Comparison of ENCODE assay signal across 27 mouse cellular contexts in genomic region chr13:113754731-113755689, GRCm38 (mm10). TPM values are rescaled to one million over a fixed set of nuclear protein-coding genes. Genes with fewer than 3 reads are reported as not detected.
DNase-seq lines count a peak whose midpoint lies in the region; ATAC-seq and TF ChIP-seq lines count a peak whose summit lies in the region.
"Had no signal": no experiment of that assay in that cellular context is flagged by ENCODE, and none has a peak within 500 bp of the region (broad histone marks: within the 10 kb centered on the region; RNA-seq: fewer than 3 reads in every experiment).

No protein-coding gene starts in this region.

- 51% methylated on average over 9 of the region's 9 CpGs for WGBS in stomach, embryonic 15.5 days
- WGBS in stomach, postnatal 0 days: 59% methylated on average over 9 of the region's 9 CpGs
- WGBS in kidney, embryonic 15.5 days: 40% methylated on average over 9 of the region's 9 CpGs

- H3K9me3 ChIP-seq in stomach, embryonic 15.5 days: no peaks in the 10 kb centered on the region
- H3K9me3 ChIP-seq in stomach, postnatal 0 days (ENCODE audit: control insufficient read depth, low read length): no peaks in the 10 kb centered on the region
- no peaks in the 10 kb centered on the region for H3K9me3 ChIP-seq in kidney, embryonic 15.5 days (replicated peaks)
- H3K9me3 ChIP-seq: embryonic facial prominence, embryonic 15.5 days; hindbrain, embryonic 12.5 days; limb, embryonic 15.5 days; neural tube, embryonic 15.5 days had no signal

- ATAC-seq in stomach, embryonic 15.5 days (ENCODE audit: insufficient read depth, low FRiP score, low read depth): peak; percentile 60; the same call in 1 of the 2 replicates
- ATAC-seq in stomach, postnatal 0 days (ENCODE audit: low FRiP score, low TSS enrichment): no peak
- peak; percentile 81 for ATAC-seq in kidney, embryonic 15.5 days (replicated peaks; ENCODE audit: low FRiP score)
- ATAC-seq in megakaryocyte, adult 5-6 weeks (ENCODE audit: poor library complexity, severe bottlenecking): no peak
- ATAC-seq: CD4-positive, CD25-positive, alpha-beta regulatory T cell, adult 4 months; inflammation-experienced regulatory T-cells, adult 6 months; liver, postnatal 0 days; midbrain, embryonic 16.5 days; Patski had no signal

- no peak overlapping the region for H3K27ac ChIP-seq in stomach, embryonic 15.5 days
- H3K27ac ChIP-seq in stomach, postnatal 0 days (replicated peaks): no peak overlapping the region
- peak overlapping the region; percentile 64 for H3K27ac ChIP-seq in kidney, embryonic 15.5 days
- H3K27ac ChIP-seq: embryonic facial prominence, embryonic 15.5 days; gastrocnemius, adult 2 months; hindbrain, embryonic 12.5 days; limb, embryonic 15.5 days; neural tube, embryonic 15.5 days had no signal

- no peaks in the 10 kb centered on the region for H3K36me3 ChIP-seq in stomach, embryonic 15.5 days
- no peaks in the 10 kb centered on the region for H3K36me3 ChIP-seq in stomach, postnatal 0 days (ENCODE audit: control insufficient read depth, insufficient read depth, low read length)
- H3K36me3 ChIP-seq in kidney, embryonic 15.5 days: no peaks in the 10 kb centered on the region
- H3K36me3 ChIP-seq: embryonic facial prominence, embryonic 15.5 days; hindbrain, embryonic 12.5 days; limb, embryonic 15.5 days; neural tube, embryonic 15.5 days had no signal

- no peak for DNase-seq in stomach, postnatal 0 days (ENCODE audit: low spot score)
- DNase-seq in kidney, postnatal 4 days: peak; percentile 10 to 32
- peak; percentile 60 for DNase-seq in yolk sac, embryonic 10.5 days (ENCODE audit: low spot score)
- DNase-seq in lung, postnatal 10 days: no peak
- DNase-seq in layer of hippocampus, postnatal 25 days (ENCODE audit: extremely low spot score in 1 of 2, low spot score in 1 of 2): no peak
- DNase-seq: adrenal gland, postnatal 25 days; cerebellum, adult 18-20 months; cerebellum, postnatal 25 days; gastrocnemius, adult 2 months; heart, postnatal 10 days; layer of hippocampus, postnatal 36 days; liver, postnatal 0 days; lung, postnatal 14 days; right cerebral cortex, postnatal 4 days; thymus, postnatal 4 days had no signal

- no peak overlapping the region for H3K9ac ChIP-seq in stomach, embryonic 15.5 days
- H3K9ac ChIP-seq in stomach, postnatal 0 days (ENCODE audit: low read length): no peak overlapping the region
- H3K9ac ChIP-seq in kidney, embryonic 15.5 days: no peak overlapping the region
- H3K9ac ChIP-seq: embryonic facial prominence, embryonic 15.5 days; hindbrain, embryonic 12.5 days; limb, embryonic 15.5 days; liver, postnatal 0 days; neural tube, embryonic 15.5 days had no signal

- H3K4me2 ChIP-seq in stomach, embryonic 15.5 days: no peak overlapping the region
- no peak overlapping the region for H3K4me2 ChIP-seq in stomach, postnatal 0 days (replicated peaks; ENCODE audit: low read depth)
- no peak overlapping the region for H3K4me2 ChIP-seq in kidney, embryonic 15.5 days
- H3K4me2 ChIP-seq: embryonic facial prominence, embryonic 15.5 days; heart, embryonic 11.5 days; hindbrain, embryonic 12.5 days; limb, embryonic 15.5 days; neural tube, embryonic 15.5 days had no signal

- TF ChIP-seq EP300 in stomach, postnatal 0 days (optimal IDR thresholded peaks at IDR 0.05): no peak

- H3K4me1 ChIP-seq in stomach, embryonic 15.5 days: no peaks in the 10 kb centered on the region
- H3K4me1 ChIP-seq in stomach, postnatal 0 days (replicated peaks; ENCODE audit: control insufficient read depth, insufficient read depth): no peaks in the 10 kb centered on the region
- H3K4me1 ChIP-seq in kidney, embryonic 15.5 days: peaks cover 8% of the 10 kb centered on the region
- H3K4me1 ChIP-seq: hindbrain, embryonic 12.5 days; limb, embryonic 15.5 days; neural tube, embryonic 15.5 days had no signal

- H3K27me3 ChIP-seq in stomach, embryonic 15.5 days (replicated peaks): no peaks in the 10 kb centered on the region
- H3K27me3 ChIP-seq in stomach, postnatal 0 days (ENCODE audit: control insufficient read depth, insufficient read depth, low read length): no peaks in the 10 kb centered on the region
- no peaks in the 10 kb centered on the region for H3K27me3 ChIP-seq in kidney, embryonic 15.5 days
- H3K27me3 ChIP-seq: embryonic facial prominence, embryonic 15.5 days; hindbrain, embryonic 12.5 days; limb, embryonic 15.5 days; neural tube, embryonic 15.5 days had no signal

- no peak overlapping the region for H3K4me3 ChIP-seq in stomach, embryonic 15.5 days (replicated peaks)
- H3K4me3 ChIP-seq in stomach, postnatal 0 days (ENCODE audit: low read depth, low read length): no peak overlapping the region
- H3K4me3 ChIP-seq in kidney, embryonic 15.5 days (replicated peaks): no peak overlapping the region
- H3K4me3 ChIP-seq: embryonic facial prominence, embryonic 15.5 days; gastrocnemius, adult 2 months; hindbrain, embryonic 12.5 days; limb, embryonic 15.5 days; neural tube, embryonic 15.5 days had no signal

- TF ChIP-seq CTCF in stomach, postnatal 0 days (IDR thresholded peaks at IDR 0.05; ENCODE audit: low read depth): no peak

RNA-seq across cellular contexts. Expression of gene Arl15, which starts 39.3 kb away (rescaled TPM):
- 6.7 and 7.9 TPM in 2 replicates for polyA plus RNA-seq in stomach, embryonic 15.5 days (2015; fragmentation: Nextera tagmentation; extraction: Ambion mirVana)
- 3.4 and 3.7 TPM in 2 replicates for polyA plus RNA-seq in stomach, postnatal 0 days (2015; fragmentation: Nextera tagmentation; extraction: Ambion mirVana)
- 13.8 and 14.1 TPM in 2 replicates for polyA plus RNA-seq in kidney, embryonic 15.5 days (2015; fragmentation: Nextera tagmentation; extraction: Ambion mirVana)
- total RNA-seq in megakaryocyte, adult 5-6 weeks (2015): 11.0 and 14.3 TPM in 2 replicates
- 12.1 and 13.5 TPM in 2 replicates for total RNA-seq in megakaryocyte, adult 5-6 weeks (2017)
- 10 to 100 TPM; 62.8 to 65.1 TPM for total RNA-seq in layer of hippocampus, postnatal 25 days (2021)

Comparison
In these comparisons a context has a peak if more than half of its experiments do, and no peak if none do; other contexts are left out.
1. ATAC-seq: peak in stomach, embryonic 15.5 days (single experiment) and kidney, embryonic 15.5 days (single experiment); none in stomach, postnatal 0 days (single experiment) and megakaryocyte, adult 5-6 weeks (single experiment).
2. DNase-seq: peak in kidney, postnatal 4 days (2 of 2) and yolk sac, embryonic 10.5 days (single experiment); none in stomach, postnatal 0 days (single experiment), lung, postnatal 10 days (single experiment) and layer of hippocampus, postnatal 25 days (0 of 2).